In genomic region chr17:82860966-82861365, GRCm38 (mm10) we compare ENCODE assay signal across 18 mouse cellular contexts.
"Had no signal": no experiment of that assay in that cellular context is flagged by ENCODE, and none has a peak within 500 bp of the region (broad histone marks: within the 10 kb centered on the region; RNA-seq: fewer than 3 reads in every experiment).

No protein-coding gene starts in this region.

- H3K4me3 ChIP-seq: liver, embryonic 13.5 days; liver, embryonic 15.5 days; lung, embryonic 15.5 days; midbrain, embryonic 10.5 days; midbrain, embryonic 12.5 days; myocyte; neural tube, embryonic 13.5 days; neural tube, embryonic 15.5 days; stomach, embryonic 15.5 days had no signal

- H3K36me3 ChIP-seq: liver, embryonic 13.5 days; liver, embryonic 15.5 days; lung, embryonic 15.5 days; midbrain, embryonic 10.5 days; midbrain, embryonic 12.5 days; neural tube, embryonic 13.5 days; neural tube, embryonic 15.5 days; stomach, embryonic 15.5 days had no signal

- H3K4me1 ChIP-seq: liver, embryonic 13.5 days; liver, embryonic 15.5 days; stomach, embryonic 15.5 days had no signal

- H3K27ac ChIP-seq: liver, embryonic 13.5 days; liver, embryonic 15.5 days; lung, embryonic 15.5 days; midbrain, embryonic 10.5 days; midbrain, embryonic 12.5 days; neural tube, embryonic 13.5 days; neural tube, embryonic 15.5 days; stomach, embryonic 15.5 days; stomach, postnatal 0 days had no signal

- H3K27me3 ChIP-seq: liver, embryonic 13.5 days; liver, embryonic 15.5 days; lung, embryonic 15.5 days; neural tube, embryonic 13.5 days; neural tube, embryonic 15.5 days; stomach, embryonic 15.5 days had no signal

- DNase-seq: liver, embryonic 13.5 days; liver, postnatal 0 days; lung, adult 2 months; lung, postnatal 10 days; lung, postnatal 4 days; midbrain, embryonic 14.5 days; thymus, adult 18-20 months; thymus, postnatal 14 days; thymus, postnatal 36 days had no signal
